Mouse (Mus musculus): ENCODE data around the gene Ttc3. TPM values are rescaled to one million over a fixed set of nuclear protein-coding genes. Genes with fewer than 3 reads are reported as not detected.
A peak's percentile ranks its signal among the peaks of the same experiment; 100 is the strongest.
"Not testable (repeated sequence)": the region's sequence is repeated elsewhere in the genome, so short reads cannot be mapped to it uniquely, and the experiment has no call there.

Ttc3 gene
- total RNA-seq (2017) = 243 and 254 TPM in 2 replicates

DNA sequence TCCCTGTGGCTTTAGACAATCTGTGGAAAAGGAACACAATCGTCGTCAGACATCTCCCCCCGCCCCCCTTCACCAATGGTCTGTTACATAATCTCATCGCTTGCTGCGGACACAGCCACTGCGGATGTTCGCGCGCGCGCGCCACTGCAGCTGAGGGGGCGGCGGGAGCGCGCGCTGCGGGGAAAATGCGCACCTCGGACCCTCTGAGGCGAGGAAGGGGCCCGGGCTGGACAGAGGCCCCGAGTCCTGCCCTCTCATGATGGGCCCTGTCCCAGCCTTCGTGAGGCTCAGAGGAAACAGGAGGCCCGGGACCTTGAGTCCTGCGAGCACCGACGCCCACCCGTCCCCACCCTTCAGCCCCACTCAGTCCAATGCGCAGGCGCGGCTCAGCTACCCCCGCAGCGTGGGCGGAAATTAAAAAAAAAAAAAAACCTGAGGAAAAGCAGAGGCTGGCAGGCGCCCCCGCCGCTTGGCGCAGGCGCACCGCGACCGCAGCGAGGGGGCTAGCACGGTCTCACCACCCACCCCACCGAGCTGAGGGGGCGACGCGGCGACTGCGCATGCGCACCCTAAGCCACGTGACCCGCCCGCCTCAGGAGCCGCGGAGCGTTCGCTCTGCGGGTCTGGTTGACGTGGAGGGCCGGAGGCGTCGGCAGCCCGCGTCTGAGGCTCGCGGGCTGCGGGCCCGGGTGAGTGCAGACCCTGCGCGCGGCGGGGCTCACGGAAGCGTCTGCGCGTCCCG is at the start of gene Ttc3:
Gene Ttc3 (plus strand): TSS at position 446 of the 742 bp plus-strand sequence.
- peak; percentile 63 for ATAC-seq (replicated peaks; ENCODE audit: low read depth, poor library complexity, severe bottlenecking)

DNA sequence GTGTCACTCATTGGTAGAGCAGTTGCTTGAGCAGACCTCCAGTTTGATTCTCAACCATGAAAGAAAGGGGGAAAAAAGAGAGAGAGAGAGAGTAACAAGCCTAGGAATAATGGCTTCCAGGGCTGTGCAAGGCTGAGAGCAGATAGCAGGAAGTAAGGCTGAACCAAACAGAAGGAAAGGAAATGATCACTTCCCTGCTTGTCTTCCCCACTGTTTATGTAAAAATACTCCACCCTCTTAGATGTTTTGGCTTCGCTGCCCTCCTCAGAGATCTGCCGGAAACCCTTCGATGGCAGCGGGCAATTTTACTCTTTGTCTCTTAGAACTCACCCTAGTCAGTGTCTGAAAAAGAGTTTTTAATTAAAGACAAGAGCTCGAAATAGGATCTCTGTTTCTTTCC is 46.7 kb upstream of the Ttc3 start:
- ATAC-seq (replicated peaks; ENCODE audit: low read depth, poor library complexity, severe bottlenecking) = no peak

DNA sequence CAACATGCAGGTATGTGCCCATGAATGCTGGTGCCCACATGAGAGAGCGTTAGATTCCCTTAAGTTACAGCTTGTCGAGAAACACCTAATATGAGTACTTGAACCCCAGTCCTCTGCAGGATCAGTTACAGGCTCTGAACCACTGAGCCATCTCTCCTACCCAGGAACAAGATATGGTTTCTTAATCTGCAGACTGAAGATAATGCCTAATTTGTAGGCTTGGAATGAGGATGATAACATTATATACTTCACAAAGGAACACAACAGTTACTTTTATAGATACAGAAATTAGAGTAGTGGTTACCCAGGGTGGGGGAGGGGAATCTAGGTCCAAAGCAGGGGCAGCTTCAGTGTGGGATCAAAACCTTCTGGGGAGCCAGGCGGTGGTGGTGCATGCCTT is 44.4 kb upstream of the Ttc3 start:
- ATAC-seq (replicated peaks; ENCODE audit: low read depth, poor library complexity, severe bottlenecking) = no peak

DNA sequence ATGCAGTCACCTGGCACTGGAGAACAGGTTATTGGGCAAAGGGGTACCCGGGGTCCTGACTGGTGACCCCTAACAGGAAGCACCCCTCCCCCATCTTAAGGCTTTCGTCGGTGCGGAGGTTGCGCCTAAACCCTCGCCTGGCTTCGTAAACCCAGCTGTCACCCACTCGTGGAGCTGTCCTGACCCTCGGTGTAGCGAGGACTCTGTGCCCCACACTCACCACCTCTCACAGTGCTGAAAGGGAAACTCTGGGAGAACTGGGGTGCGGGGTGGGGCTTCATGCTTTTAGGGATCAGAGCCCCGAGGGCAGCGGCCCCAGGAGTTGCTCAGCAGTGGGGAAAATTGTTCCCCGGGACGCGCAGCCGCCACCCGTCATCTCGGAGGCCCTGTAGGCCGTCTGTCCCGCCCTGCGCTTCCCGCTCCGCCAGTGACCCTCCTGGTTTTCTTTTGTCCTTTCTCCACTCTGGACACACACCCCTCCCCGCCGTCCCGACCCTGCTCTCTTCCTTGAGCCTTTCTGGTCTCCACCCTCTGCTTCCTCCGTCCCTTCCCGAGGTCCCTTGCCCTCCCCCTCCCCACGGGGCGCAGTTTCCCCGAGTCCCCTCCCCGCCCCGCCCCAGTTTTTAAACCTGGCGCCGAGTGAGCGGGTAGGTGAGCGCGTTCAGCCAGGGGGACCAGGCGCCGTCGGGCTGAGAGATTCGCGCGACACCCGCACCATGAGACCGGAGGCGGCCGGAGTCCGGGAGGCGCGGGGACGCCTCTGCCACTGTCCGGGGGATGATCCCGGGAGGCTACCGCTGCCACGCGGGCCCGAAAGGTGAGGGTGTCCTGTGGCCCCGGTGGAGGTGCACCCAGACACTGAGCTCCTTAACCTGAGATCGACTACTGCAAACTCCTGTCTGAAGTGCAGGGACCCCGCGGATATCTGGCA is 42.4 kb upstream of the Ttc3 start, which contains the start of gene Ripply3:
Gene Ripply3 (plus strand): TSS at position 640 of the 931 bp plus-strand sequence.
- ATAC-seq (replicated peaks; ENCODE audit: low read depth, poor library complexity, severe bottlenecking) = no peak; the same call in 1 of the 2 replicates

DNA sequence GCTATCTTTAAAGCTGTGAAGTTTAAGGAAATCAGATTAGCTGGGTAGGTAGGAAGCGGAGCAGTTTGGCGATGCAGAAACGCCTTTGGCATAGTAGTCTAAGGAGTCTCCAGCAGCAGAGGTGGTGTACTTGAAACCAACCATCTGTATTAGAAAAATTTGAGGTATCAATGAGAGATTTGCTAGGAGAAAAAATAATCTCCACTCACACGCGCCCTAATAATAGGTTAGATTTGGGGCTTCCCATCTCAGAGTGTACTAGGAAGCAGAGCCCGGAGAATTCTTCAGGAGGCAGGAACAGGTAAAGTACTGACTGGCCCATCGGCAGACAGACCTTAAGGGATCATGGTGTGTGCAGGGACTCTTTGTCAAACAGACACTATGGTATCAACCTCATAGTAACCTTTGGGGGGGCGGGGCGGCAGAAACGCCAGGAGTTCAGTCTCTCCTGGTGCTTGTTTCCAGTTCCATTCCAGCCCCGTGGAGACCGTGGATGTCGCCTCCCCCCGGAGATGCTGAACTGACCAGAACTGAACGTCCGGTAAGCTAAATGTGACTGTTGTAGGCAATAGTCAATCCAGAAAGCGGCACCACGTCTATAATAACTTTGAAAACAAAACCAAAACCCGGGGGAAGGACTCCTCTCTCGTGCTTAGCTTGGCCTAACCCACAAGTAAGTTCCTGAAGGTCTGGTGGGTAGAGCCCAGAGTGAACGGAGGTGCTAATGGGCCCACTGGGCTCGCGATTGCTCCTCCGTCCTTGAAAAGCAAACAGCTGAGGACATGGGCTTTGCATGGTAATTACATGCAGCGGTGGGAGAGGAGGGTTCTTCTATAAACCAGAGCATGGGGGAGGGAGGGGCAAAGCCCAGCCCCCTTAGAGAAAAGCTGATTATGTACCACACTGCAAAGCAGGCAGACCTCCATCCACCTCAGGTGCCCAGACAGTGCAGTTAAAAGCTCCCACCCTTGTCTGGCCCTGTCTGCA is 41.2 kb upstream of the Ttc3 start:
- ATAC-seq (replicated peaks; ENCODE audit: low read depth, poor library complexity, severe bottlenecking) = peak; percentile 30

DNA sequence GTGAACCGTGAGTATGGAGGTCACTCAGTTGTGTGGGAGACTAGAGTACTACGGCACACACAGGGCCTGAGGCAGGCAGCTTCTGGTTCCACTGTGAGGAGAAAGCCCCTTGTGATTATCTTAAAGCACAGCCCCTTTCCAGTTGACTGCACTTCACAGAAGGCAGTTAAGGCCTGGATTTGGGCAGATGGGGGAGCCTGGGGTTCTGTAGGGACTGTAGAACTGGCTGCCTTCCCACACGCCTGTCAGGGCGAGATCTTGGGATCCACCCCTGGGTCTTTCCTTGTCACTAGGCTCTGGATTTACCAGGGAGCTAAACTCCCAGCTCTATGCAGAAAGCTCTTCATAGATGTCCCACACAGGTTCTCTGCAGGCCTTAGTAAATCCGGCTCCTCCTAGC is 40.0 kb upstream of the Ttc3 start:
- ATAC-seq (replicated peaks; ENCODE audit: low read depth, poor library complexity, severe bottlenecking) = no peak

DNA sequence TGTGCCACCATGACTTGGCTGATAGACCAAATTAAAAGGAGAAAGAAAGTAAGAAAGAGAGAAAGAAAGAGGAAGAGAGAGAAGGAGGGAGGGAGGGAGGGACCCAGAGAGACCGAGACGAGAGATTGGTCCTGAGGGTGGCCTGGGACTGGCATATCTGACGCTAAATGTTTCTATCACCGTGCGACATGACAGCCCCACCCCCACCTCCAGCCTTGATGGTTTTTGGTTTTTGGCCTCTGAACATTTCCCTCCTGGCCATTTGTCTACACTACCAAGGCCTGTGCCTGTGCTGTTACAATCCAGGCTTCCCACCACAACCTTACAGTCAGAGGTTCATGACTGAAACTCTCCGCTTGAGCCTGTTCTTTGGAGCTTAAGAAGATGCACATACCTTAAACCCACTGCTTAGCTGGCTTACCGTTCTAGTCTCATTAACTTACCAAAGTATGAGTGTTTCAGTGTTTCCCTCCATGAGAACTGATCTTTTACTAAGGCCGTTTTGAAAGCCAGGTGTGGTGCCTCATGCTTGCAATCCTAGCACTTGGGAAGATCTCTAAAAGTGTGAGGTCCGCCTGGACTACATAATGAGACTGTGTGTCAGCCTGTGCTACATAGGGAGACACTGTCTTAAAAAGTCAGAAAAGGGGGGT is 39.1 kb upstream of the Ttc3 start:
- no peak for ATAC-seq (replicated peaks; ENCODE audit: low read depth, poor library complexity, severe bottlenecking)

DNA sequence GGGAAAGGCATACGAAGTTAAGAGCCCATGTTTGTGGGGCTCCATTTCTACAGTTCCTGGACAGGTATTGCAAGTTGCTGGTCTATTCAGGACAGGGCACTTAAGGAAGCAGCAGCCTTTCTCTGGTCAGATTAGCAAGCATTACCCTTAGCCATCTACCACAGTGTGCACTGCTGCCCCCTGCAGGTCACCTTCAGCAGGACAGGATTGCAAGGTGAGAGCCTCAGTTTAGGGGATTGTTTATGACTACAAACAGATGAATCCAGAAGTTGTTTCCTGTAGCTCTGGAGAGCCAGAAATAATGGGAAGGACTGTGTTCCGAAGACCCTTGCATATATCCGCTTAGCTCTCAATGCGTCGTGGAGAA is 38.5 kb upstream of the Ttc3 start:
- ATAC-seq (replicated peaks; ENCODE audit: low read depth, poor library complexity, severe bottlenecking) = peak; percentile 74

DNA sequence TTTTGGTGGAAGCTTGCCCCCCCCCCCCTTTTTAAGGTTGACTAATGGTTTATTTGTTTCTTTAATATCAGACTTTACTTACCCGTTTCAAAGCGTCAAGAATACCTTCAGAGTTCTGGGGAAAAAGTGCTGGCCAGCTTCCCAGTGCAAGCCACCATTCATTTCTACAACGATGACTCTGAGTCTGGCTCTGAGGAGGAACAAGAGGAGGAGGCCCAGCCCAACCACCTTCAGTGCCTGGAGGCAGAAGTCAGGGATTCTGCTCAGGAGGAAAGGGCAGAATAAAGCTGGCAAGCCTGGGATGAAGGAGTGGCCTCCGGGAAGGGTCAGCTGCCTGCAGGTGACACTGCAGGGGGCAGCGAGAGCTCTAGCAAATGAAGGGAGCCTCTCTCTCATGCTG is 34.8 kb upstream of the Ttc3 start:
- no peak for ATAC-seq (replicated peaks; ENCODE audit: low read depth, poor library complexity, severe bottlenecking)

DNA sequence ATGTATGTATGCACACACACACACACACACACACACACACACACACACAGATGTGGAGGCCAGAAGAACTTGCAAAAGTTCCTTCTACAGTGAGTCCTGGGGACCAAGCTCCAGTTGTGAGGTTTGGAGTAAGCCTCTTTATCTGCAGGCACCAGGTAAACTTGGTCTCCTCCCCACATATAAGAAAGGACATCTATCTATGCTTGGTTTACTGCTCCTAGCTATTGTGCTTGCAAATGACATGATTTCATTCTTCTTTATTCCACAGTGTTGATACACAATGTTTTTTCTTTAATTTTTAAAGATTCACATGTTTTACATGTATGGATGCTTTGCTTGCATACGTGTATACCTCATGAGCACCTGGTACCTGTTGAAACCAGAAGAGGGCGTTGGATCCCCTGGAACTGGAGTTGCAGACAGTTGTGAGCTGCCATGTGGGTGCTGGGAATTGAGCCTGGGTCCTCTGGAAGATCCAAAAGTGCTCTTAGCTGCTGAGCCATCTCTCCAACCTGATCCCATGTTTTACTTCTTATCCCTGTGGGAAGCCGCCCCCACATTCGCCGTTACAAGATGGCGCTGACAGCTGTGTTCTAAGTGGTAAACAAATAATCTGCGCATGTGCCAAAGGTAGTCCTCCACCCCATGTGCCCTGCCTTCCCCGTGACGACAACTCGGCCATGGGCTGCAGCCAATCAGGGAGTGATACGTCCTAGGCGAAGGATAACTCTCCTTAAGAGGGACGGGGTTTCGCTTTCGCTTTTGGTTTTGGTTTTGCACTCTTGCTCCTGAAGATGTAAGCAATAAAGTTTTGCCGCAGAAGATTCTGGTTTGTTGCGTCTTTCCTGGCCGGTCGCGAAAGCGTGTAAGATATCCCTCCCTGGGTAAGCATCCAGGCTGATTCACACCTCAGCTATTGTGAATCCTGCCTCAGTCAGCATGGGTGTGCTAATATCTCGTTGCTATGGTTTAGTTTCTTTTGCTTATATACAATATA is 31.0 kb upstream of the Ttc3 start:
- ATAC-seq (replicated peaks; ENCODE audit: low read depth, poor library complexity, severe bottlenecking) = not testable (repeated sequence)

DNA sequence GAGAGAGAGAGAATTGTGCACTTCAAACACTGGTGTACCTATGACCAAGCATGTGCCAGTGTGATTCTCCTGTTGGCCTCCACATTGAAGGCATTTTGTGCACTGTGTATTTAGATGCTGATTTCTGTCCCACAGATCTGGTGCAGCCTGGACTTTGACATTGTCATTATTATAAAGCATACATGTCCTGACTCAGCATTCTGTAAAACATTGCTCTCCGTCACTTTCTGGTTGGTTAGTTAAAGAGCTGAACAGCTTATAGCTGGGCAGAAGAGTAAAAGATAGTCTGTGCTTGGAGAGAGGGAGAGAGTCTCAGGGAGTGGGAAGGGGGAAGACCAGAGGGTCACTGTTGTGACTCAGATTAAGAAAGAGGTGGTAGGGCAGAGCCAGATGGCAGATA is 24.7 kb upstream of the Ttc3 start:
- ATAC-seq (replicated peaks; ENCODE audit: low read depth, poor library complexity, severe bottlenecking) = no peak

DNA sequence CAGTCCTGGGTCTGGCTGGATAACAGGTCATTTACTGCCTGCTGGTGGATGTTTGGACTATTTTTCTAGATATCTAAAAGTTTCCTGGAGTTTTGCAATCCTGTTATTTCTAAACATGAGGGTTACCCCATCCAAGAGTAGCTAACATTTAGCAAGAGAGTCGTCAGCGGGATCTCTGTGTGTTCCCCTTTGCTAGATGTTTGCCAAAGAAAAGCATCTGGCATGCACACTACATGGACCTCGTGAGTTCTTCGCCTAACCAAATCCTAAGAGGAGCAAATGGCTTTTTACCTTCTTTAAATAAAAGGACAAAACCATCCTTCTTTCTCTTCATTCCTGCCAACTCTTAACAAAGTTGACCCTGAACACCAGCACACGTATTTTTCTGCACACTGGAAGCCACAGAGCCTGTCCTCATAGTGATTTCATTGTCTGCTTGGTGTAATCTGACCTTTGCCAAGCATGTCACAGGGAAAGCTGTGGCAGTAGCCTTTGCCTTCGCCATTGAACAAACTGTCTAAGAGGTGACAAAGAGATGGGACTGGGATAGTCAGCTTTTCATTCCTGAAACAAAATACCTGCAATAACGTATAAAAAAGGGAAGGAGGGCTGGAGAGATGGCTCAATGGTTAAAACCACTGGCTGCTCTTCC is 23.2 kb upstream of the Ttc3 start:
- ATAC-seq (replicated peaks; ENCODE audit: low read depth, poor library complexity, severe bottlenecking) = no peak

DNA sequence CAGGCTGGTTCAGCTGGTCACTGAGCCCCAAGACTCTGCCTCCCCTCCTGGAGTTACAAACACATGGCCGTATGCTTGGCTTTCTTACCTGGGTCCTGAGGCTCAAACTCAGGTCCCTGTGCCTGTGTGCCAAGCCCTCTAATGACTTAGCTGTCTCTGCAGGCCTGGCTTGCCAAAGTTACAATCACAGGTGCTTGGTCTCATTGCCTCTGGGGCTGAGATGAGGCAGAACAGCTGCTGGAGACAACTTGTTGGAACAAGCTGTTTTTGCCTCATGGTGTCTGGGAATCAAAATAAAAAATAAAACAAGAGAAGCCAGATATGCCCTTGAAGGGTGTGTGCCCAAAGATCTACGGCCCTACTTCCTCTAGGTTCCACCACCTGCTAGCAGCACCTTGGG is 21.6 kb upstream of the Ttc3 start:
- ATAC-seq (replicated peaks; ENCODE audit: low read depth, poor library complexity, severe bottlenecking) = no peak

DNA sequence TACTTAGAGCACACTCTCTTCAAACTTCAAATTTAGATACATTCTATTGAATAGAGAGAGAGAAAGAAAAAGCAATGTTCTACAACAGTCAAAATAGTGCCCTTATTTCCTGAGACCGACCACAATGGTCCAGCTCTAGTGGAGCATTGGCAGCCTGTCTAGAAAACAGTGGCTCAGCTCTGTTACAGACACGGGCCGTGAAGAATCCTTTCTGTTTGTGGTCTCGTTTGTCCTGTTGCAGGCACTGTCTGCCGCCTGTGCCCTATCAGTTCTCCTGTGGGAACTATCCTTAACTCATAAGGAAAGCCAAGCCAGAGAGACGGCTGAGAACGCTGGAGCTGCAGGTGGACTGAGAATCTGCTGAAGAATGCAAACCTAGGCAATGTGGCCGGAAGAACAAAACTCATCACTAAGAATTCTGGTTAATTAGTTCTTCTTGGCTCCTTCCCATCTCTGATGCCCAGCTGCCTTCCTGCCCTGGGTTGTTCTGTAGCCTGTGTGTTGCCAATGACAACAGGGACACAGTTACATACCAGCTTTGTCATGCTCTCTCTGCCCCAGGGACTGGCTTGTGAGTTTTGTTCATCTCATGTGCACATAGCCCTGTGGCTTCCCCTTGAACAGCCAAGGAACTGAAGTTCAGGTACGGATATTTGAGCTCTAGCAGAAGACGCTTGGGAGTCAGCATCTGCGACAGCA is 20.7 kb upstream of the Ttc3 start:
- peak; percentile 74 for ATAC-seq (replicated peaks; ENCODE audit: low read depth, poor library complexity, severe bottlenecking)

DNA sequence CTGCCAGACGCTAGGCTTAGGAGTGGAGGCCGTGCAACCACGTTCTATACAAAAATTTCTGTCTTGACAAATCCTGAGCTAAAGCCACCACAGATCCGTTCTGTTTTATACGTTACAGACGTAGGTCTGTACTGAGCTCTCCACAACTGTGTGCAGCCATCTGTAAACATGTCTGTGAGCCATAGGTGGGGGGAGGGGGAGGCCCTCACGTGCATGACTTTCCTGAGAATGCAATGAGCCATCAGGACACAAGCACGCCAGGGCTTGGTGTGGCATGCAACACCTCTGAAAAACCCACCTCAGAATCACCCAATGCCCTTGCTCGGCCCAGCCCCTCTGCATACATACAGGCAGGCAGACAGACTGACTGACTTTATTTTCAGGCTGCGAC is 20.1 kb upstream of the Ttc3 start:
- ATAC-seq (replicated peaks; ENCODE audit: low read depth, poor library complexity, severe bottlenecking) = no peak

DNA sequence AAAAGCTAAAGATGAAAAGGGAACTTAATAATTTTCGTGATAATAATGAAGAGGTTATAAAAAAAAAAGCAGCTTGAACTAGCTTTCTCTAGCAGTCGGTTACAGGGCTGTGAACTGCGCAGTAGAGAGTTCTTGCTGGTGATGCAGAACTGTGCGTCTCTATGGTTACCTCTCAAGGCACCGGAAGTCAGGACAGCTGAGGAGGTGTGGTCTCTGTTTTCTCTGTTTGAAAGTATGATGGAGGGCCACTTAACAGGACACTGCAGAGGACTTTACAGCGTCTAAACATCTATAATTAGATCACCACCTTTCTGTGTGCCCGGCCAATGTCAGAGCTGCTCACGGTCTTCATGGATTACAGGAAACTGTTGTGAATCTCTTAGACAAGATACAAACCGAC is 16.0 kb upstream of the Ttc3 start:
- peak; percentile 83 for ATAC-seq (replicated peaks; ENCODE audit: low read depth, poor library complexity, severe bottlenecking)

DNA sequence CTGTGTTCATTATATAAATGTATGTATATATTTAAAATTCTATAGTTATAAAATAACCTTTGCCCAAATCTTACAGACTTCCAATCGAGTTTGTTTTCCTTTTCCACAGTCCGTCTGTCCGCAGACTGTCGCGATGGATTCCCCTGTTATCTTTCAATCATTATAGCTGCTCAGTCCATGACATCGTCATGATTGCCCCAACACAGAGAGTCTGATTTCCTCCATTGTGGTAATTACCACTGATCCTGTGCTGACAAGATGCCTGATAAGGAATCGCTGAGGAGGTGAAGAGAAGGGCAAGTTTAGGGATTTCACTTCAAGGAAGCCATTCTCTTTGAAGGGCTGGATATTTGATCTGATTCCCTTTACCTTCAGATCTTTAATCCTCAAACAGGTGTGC is 14.4 kb upstream of the Ttc3 start:
- no peak for ATAC-seq (replicated peaks; ENCODE audit: low read depth, poor library complexity, severe bottlenecking)
